Mouse (Mus musculus) brain, embryonic 14.5 days (tissue): ENCODE data around the gene Cavin1. TPM values are rescaled to one million over a fixed set of nuclear protein-coding genes. Genes with fewer than 3 reads are reported as not detected.

Source experiments
- DNase-seq: peaks from one replicate; pipeline ENCODE4 v3.0.0-alpha.2; 2011; ENCODE audit warnings: low read depth
- CTCF ChIP-seq: fragments of 200-500 bp; IDR thresholded peaks from 2 replicates; pipeline ENCODE4 v1.5.1; 2012; ENCODE audit warnings: inconsistent platforms, mild to moderate bottlenecking, moderate library complexity, borderline replicate concordance; ENCODE audit not compliant: insufficient read depth, insufficient read length; ENCODE audit errors: extremely low read depth
- POLR2A ChIP-seq: fragments of 200-500 bp; IDR thresholded peaks from 2 replicates; pipeline ENCODE4 v1.6.1; 2012; ENCODE audit warnings: mild to moderate bottlenecking, inconsistent platforms, borderline replicate concordance; ENCODE audit not compliant: poor library complexity, insufficient read depth, insufficient read length, severe bottlenecking; ENCODE audit errors: extremely low read depth
- polyA plus RNA-seq: library from polyadenylated mRNA; depleted of rRNA; stranded (reverse); fragments of >200 nt; gene quantifications from 2 replicates; pipeline ENCODE4 v1.2.3, GENCODE M21; 2012; rRNA removed

The Cavin1 gene
- polyA plus RNA-seq, 1 experiment, result 24.4 TPM

DNA sequence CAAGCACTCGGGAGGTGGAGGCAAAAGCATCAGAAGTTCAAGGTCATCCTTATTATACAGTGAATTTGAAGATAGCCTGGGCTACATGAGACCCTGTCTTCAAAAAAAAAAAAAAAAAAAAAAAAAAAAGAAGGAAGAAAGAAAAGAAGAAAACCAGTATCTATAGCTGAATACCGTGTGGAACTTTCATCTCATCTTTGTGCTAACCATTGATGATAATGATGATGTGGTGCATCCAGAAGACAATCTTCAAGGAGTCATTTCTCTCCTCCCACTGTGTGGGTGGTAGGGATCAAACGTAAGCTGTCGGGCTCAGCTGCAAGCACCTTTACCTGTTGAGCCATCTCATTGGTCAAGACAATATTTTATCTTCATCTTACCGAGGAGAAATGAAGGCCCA is 52.7 kb downstream of the Cavin1 start:
- TF ChIP-seq POLR2A, result no peak
- TF ChIP-seq CTCF, result no peak
- no peak for DNase-seq

DNA sequence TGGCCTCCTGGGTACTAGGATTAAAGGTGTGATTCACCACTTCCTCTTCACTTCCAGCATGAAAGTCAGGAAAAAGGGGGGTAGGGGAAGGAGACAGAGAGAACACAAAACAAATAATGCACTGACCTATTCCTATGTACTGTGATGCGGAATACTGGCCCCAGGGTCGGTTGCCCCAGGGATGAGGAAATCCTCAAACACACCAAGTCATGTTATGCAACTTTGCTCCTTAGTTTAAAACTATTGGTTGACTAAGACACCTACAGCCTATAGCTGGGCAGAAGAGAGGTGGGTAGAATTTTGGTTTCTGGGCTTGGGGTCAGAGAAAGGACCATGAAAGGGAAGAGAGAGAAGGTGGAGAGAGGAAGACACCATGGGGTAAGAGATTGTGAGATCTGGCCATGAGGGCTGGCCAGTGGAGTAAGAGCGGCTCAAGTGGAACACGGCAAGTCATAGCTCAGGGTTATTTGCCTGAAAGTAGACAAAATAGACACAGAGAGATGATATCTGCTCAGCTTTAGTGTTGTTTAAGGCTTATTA is 54.2 kb downstream of the Cavin1 start:
- no peak for DNase-seq
- TF ChIP-seq CTCF (no peak), POLR2A (no peak)

DNA sequence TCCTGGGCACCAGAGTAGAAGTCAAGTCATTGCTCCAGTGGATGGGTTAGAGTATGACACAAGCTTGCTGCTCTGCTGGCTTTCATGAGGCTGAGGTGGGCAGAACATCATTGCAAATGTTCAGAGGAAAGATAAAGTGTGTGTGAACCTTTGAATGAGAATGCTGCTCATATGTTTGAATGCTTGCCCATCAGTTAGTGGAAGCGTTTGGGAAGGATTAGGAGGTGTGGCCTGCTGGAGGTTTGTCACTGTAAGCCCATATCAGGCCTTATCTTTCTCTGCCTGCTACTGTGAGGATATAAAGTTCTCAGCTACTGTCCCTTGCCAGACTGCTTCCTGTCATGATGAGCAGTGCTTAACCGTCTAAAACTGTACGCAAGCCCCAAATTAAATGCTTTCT is 55.6 kb downstream of the Cavin1 start:
- TF ChIP-seq CTCF (no peak), POLR2A (no peak)
- no peak for DNase-seq

DNA sequence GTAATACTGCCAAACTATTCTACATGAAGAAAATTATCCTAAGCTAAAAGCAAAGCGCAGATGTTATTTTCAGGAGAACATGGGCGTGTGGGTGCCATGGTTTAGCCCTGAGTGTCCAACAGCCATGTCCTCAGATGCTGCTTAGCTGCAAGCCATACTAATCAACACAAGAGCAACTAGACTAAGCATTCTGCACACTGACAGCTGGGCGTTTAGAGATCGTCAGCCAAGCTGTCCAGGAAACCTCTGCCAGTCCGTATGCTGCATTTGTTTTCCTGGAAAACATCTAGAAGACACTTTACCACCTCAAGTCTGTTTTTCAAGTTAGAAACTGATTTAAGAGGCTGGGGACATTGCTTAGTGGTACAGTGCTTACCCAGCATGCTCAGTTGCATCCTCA is 56.3 kb downstream of the Cavin1 start:
- DNase-seq, result peak; percentile 31
- no peak for TF ChIP-seq POLR2A
- TF ChIP-seq CTCF, result no peak

DNA sequence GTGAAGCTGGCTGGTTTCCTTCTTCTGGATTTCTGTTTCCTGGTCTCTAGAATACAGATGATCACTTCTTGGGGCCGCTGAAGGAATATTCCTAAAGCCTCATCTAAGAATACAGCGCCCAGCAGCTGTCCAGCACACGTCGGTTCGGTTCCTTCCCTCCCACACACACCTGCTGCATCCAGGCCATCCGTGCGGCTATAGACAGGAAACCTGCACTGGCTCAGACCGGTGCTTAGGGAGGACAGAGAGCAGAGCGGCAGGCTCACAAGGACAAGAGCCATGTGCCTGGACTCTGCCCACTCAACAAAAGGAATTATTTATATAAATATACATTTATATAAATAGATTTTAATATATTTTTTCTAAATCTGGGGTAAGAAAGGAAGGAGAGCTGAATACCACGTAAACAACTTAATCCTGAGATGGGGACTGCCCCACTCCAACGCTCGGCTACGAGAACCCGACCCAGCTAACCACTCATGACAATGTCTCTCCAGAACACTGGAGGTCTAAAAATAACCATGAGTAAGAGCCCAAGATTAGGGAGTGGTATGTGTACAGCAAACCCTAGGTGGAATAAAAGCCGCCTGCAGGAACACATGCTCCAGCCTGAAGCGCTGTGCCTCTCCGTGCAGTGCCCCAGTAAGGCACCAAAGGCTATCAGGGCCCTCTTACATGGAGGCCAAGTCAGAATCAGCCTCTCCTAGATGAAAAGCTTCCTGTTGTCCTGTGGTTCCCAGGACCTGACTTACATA is 58.1 kb downstream of the Cavin1 start:
- no peak for DNase-seq
- no peak for TF ChIP-seq CTCF
- no peak for TF ChIP-seq POLR2A

DNA sequence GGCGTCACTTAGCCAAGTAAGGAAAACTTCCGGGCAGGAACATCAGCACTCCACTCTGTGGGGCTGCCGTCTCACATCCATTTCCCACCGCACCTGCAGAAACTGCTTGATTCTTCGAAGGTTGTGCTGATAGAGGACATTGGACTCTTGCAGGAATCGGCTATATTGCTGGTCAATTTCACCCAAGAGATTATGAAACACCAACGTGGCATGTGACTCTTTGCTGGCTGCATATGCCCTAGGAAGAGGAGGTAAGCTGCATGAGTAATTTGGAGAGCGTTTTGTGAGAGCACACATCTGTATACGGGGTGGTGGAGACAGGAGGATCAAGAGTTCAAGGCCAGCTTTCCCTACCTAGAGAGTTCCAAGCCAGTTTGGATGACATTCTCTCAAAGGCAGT is 62.1 kb downstream of the Cavin1 start:
- TF ChIP-seq CTCF (no peak), POLR2A (no peak)
- no peak for DNase-seq

DNA sequence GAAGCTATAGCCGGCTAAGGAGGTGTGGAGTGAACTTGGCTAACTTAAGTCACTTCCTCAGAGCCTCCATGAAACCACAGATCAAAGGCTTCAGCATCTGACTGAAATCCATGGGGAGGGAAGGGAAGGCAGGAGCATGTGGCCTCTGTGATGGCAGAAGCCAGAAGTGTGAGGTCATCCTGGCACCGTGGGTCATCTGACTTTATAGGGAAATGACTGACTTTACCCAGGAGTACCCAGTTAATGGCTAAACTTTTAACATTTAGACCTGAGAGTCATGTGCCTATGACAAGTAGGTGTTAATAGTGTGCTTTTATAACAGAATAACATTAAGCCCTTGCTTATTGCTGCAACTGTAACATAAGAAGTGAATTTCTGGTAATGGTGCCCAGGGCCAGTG is 62.6 kb downstream of the Cavin1 start:
- TF ChIP-seq POLR2A (no peak), CTCF (no peak)
- DNase-seq, result no peak

DNA sequence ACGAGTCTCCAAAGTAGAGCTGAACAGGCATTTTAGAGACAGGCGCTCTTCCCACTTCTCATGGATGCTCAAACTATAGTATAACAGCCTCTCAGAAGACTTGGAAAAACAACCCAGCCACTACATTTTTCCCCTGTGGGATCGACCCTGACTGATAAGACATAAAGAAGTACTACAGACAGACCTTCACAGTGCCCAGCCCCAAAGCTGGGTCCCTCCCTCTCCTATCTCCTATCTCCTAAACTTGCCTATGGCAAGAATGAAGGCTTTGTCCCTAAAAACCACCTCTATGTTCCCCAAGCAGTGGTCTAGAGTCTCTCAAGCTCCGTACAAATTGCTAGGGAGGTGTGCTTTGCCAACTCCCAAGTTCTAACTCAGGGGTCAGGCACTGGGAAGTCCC is 63.8 kb downstream of the Cavin1 start:
- TF ChIP-seq CTCF (no peak), POLR2A (no peak)
- no peak for DNase-seq

Other genes starting within 250 kb of the Cavin1 start
- gene Rab5c, start 232.7 kb downstream of the Cavin1 start, polyA plus RNA-seq, result 236 and 270 TPM in 2 replicates
- 33.1 and 36.4 TPM in 2 replicates for gene Kcnh4, start 210.9 kb downstream of the Cavin1 start, polyA plus RNA-seq
- 0.45 and 0.91 TPM in 2 replicates for gene Hcrt, start 208.0 kb downstream of the Cavin1 start, polyA plus RNA-seq
- gene Ghdc, start 199.9 kb downstream of the Cavin1 start, polyA plus RNA-seq, result 5.5 and 7.7 TPM in 2 replicates
- gene Stat5b, start 120.2 kb downstream of the Cavin1 start, polyA plus RNA-seq, result 16.4 and 21.5 TPM in 2 replicates
- 1.4 and 2.1 TPM in 2 replicates for gene Stat5a, start 111.5 kb downstream of the Cavin1 start, polyA plus RNA-seq
- 29.1 and 36.9 TPM in 2 replicates for gene Stat3, start 31.3 kb downstream of the Cavin1 start, polyA plus RNA-seq
- 144 and 197 TPM in 2 replicates for gene Atp6v0a1, start 38.6 kb upstream of the Cavin1 start, polyA plus RNA-seq
- 11.9 and 12.5 TPM in 2 replicates for gene Naglu, start 99.1 kb upstream of the Cavin1 start, polyA plus RNA-seq
- gene Hsd17b1, start 107.5 kb upstream of the Cavin1 start, polyA plus RNA-seq, result 0.50 and 0.78 TPM in 2 replicates
- 49.1 and 77.5 TPM in 2 replicates for gene Coasy, start 111.7 kb upstream of the Cavin1 start, polyA plus RNA-seq
- 57.7 and 78.3 TPM in 2 replicates for gene Mlx, start 116.4 kb upstream of the Cavin1 start, polyA plus RNA-seq
- gene Psmc3ip, start 124.5 kb upstream of the Cavin1 start, polyA plus RNA-seq, result 19.4 and 24.2 TPM in 2 replicates
- 79.0 and 82.7 TPM in 2 replicates for gene Retreg3, start 149.0 kb upstream of the Cavin1 start, polyA plus RNA-seq
- gene Tubg1, start 149.1 kb upstream of the Cavin1 start, polyA plus RNA-seq, result 15.5 and 35.5 TPM in 2 replicates
- gene Tubg2, start 185.0 kb upstream of the Cavin1 start, polyA plus RNA-seq, result 25.3 and 30.7 TPM in 2 replicates
- gene Cntnap1, start 199.6 kb upstream of the Cavin1 start, polyA plus RNA-seq, result 2.7 and 6.9 TPM in 2 replicates
- 9.5 and 12.0 TPM in 2 replicates for gene Plekhh3, start 200.5 kb upstream of the Cavin1 start, polyA plus RNA-seq
- gene Ccr10, start 204.6 kb upstream of the Cavin1 start, polyA plus RNA-seq, result 0.19 and 0.20 TPM in 2 replicates